Mouse (Mus musculus): ENCODE measurements around the gene Exoc6b. TPM values are rescaled to one million over a fixed set of nuclear protein-coding genes. Genes with fewer than 3 reads are reported as not detected.

Exoc6b gene
- total and polyA plus RNA-seq, 2 experiments from 2014 or later = 37.0 to 43.7 TPM

DNA sequence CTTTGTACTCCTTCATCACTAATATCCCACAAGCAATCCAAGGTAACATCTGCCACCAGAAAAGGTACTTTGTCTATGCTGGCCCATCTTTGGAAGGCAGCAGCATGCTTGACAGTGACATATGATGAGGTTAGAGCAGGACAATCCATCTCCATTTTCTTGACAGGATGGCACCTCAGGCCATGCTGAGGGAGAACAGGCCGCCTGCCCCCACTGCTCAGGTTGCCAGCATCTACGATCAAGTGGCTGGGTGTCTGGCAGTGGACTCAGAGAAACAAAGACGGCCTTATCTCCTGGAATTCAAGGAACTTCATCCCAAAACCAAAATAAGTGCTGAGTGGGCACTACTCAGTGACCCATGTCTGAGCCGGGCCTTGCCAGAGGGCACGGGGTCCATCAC lies 289.3 kb downstream of the Exoc6b start:
- WGBS = 77% methylated on average over 5 of the region's 5 CpGs
- Histone ChIP-seq H3K4me2 (ENCODE audit: low read depth, low read length, poor library complexity, severe bottlenecking) (no peak overlapping the region), H3K4me3 (ENCODE audit: low read depth, low read length) (no peak overlapping the region), H3K27ac (ENCODE audit: low read depth, low read length) (no peak overlapping the region), H3K4me1 (ENCODE audit: insufficient read depth, low read length) (0 out of 2 replicates have a peak, but pooled peaks cover 4% of the 10 kb centered on the region), H3K36me3 (ENCODE audit: insufficient read depth, low read length) (no peaks in the 10 kb centered on the region), H3K27me3 (ENCODE audit: insufficient read depth, low read length) (no peaks in the 10 kb centered on the region), H3K9me3 (ENCODE audit: low read length) (no peaks in the 10 kb centered on the region), H3K9ac (replicated peaks; ENCODE audit: low read length, poor library complexity, severe bottlenecking) (no peak overlapping the region)
- no peak for DNase-seq (ENCODE audit: low spot score)
- ATAC-seq (ENCODE audit: low FRiP score) = no peak
- no peak for TF ChIP-seq CTCF (IDR thresholded peaks at IDR 0.05)

GRCm38 (mm10) chr6:84778970-84779369 lies 290.3 kb downstream of the Exoc6b start:
- H3K4me1 ChIP-seq (ENCODE audit: insufficient read depth, low read length) = 0 out of 2 replicates have a peak, but pooled peaks cover 4% of the 10 kb centered on the region
- no peaks in the 10 kb centered on the region for H3K9me3 ChIP-seq (ENCODE audit: low read length)
- 75% methylated on average over 5 of the region's 5 CpGs for WGBS
- H3K4me3 ChIP-seq (ENCODE audit: low read depth, low read length) = no peak overlapping the region
- no peak for TF ChIP-seq CTCF (IDR thresholded peaks at IDR 0.05)
- no peaks in the 10 kb centered on the region for H3K36me3 ChIP-seq (ENCODE audit: insufficient read depth, low read length)
- DNase-seq (ENCODE audit: low spot score) = no peak
- no peak overlapping the region for H3K27ac ChIP-seq (ENCODE audit: low read depth, low read length)
- no peaks in the 10 kb centered on the region for H3K27me3 ChIP-seq (ENCODE audit: insufficient read depth, low read length)
- no peak overlapping the region for H3K4me2 ChIP-seq (ENCODE audit: low read depth, low read length, poor library complexity, severe bottlenecking)
- ATAC-seq (ENCODE audit: low FRiP score) = no peak
- H3K9ac ChIP-seq (replicated peaks; ENCODE audit: low read length, poor library complexity, severe bottlenecking) = no peak overlapping the region

GRCm38 (mm10) chr6:84775908-84776307 lies 293.4 kb downstream of the Exoc6b start:
- H3K9ac ChIP-seq (replicated peaks; ENCODE audit: low read length, poor library complexity, severe bottlenecking) = no peak overlapping the region

DNA sequence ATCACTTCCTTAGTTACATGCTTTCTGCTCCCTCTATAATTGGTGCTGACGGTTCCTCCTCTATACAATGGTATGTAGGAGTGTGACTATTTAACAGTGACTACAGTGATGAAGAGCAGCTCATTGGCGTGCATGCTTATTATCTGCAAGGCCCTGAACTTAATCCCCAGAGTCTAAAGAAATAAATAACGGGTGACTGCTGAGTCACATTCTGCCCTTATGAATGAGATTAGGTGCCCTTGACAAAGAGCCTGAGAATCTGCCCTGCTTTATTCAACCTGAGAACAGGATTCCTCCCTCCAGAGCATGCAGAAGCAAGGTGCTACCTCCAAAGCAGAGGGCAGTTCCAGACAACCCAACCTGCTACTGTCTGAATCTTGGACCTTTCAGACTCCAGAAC lies 314.0 kb downstream of the Exoc6b start:
- Histone ChIP-seq H3K27ac (ENCODE audit: low read depth, low read length) (no peak overlapping the region), H3K9me3 (ENCODE audit: low read length) (no peaks in the 10 kb centered on the region), H3K9ac (replicated peaks; ENCODE audit: low read length, poor library complexity, severe bottlenecking) (no peak overlapping the region), H3K36me3 (ENCODE audit: insufficient read depth, low read length) (no peaks in the 10 kb centered on the region), H3K4me1 (ENCODE audit: insufficient read depth, low read length) (no peaks in the 10 kb centered on the region), H3K4me2 (ENCODE audit: low read depth, low read length, poor library complexity, severe bottlenecking) (no peak overlapping the region), H3K4me3 (ENCODE audit: low read depth, low read length) (no peak overlapping the region), H3K27me3 (ENCODE audit: insufficient read depth, low read length) (no peaks in the 10 kb centered on the region)
- 22% methylated on average over 3 of the region's 3 CpGs for WGBS
- ATAC-seq (ENCODE audit: low FRiP score) (no peak), DNase-seq (ENCODE audit: low spot score) (no peak)
- TF ChIP-seq CTCF (IDR thresholded peaks at IDR 0.05) = no peak

More at GRCm38 (mm10) chr6:84775908-84776307, 293.4 kb downstream of the Exoc6b start:
- Histone ChIP-seq H3K4me1 (ENCODE audit: insufficient read depth, low read length) (0 out of 2 replicates have a peak, but pooled peaks cover 4% of the 10 kb centered on the region), H3K4me3 (ENCODE audit: low read depth, low read length) (no peak overlapping the region), H3K27ac (ENCODE audit: low read depth, low read length) (no peak overlapping the region), H3K27me3 (ENCODE audit: insufficient read depth, low read length) (no peaks in the 10 kb centered on the region), H3K36me3 (ENCODE audit: insufficient read depth, low read length) (no peaks in the 10 kb centered on the region), H3K4me2 (ENCODE audit: low read depth, low read length, poor library complexity, severe bottlenecking) (no peak overlapping the region), H3K9me3 (ENCODE audit: low read length) (no peaks in the 10 kb centered on the region)
- no peak for TF ChIP-seq CTCF (IDR thresholded peaks at IDR 0.05)
- WGBS = 27% methylated on average over 1 of the region's 1 CpGs
- no peak for DNase-seq (ENCODE audit: low spot score)
- no peak for ATAC-seq (ENCODE audit: low FRiP score)

DNA sequence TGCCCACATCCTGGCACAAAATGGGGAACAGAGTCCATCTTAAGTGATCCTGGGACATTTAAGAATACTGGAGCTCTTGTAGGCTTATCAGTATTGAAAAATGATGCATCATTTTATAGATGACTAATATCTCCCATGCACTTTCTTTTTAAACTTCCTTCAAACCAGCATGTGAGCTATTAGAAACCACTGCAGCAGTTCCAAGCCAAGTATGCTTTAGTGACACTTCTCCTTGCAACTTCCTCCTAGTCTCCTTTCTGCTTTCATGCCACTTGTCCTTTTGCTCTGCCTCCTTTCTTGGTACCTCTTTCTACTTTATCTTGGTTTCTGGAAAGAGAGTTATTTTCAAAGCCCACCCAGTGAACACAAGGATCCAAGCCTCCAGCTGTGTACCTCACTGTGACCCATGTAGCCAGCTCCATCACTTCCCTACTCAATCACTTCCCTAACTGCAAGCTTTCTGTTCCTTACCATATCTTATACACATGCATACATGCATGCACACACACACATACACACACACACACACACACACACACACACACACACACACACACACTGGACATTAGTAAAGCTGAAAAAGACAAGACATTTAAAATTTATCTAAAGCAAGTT lies 316.4 kb downstream of the Exoc6b start:
- Histone ChIP-seq H3K4me3 (ENCODE audit: low read depth, low read length) (no peak overlapping the region), H3K27me3 (ENCODE audit: insufficient read depth, low read length) (no peaks in the 10 kb centered on the region), H3K9ac (replicated peaks; ENCODE audit: low read length, poor library complexity, severe bottlenecking) (no peak overlapping the region), H3K27ac (ENCODE audit: low read depth, low read length) (no peak overlapping the region), H3K4me1 (ENCODE audit: insufficient read depth, low read length) (no peaks in the 10 kb centered on the region), H3K4me2 (ENCODE audit: low read depth, low read length, poor library complexity, severe bottlenecking) (no peak overlapping the region), H3K9me3 (ENCODE audit: low read length) (no peaks in the 10 kb centered on the region), H3K36me3 (ENCODE audit: insufficient read depth, low read length) (no peaks in the 10 kb centered on the region)
- ATAC-seq (ENCODE audit: low FRiP score) = no peak
- TF ChIP-seq CTCF (IDR thresholded peaks at IDR 0.05) = no peak
- no peak for DNase-seq (ENCODE audit: low spot score)

GRCm38 (mm10) chr6:84751409-84751808 lies 317.9 kb downstream of the Exoc6b start:
- TF ChIP-seq CTCF (IDR thresholded peaks at IDR 0.05) = no peak
- Histone ChIP-seq H3K27ac (ENCODE audit: low read depth, low read length) (no peak overlapping the region), H3K4me2 (ENCODE audit: low read depth, low read length, poor library complexity, severe bottlenecking) (no peak overlapping the region), H3K9ac (replicated peaks; ENCODE audit: low read length, poor library complexity, severe bottlenecking) (no peak overlapping the region), H3K27me3 (ENCODE audit: insufficient read depth, low read length) (no peaks in the 10 kb centered on the region), H3K36me3 (ENCODE audit: insufficient read depth, low read length) (no peaks in the 10 kb centered on the region), H3K9me3 (ENCODE audit: low read length) (no peaks in the 10 kb centered on the region), H3K4me3 (ENCODE audit: low read depth, low read length) (no peak overlapping the region), H3K4me1 (ENCODE audit: insufficient read depth, low read length) (peaks cover 2% of the 10 kb centered on the region; the same call in 1 of the 2 replicates)
- ATAC-seq (ENCODE audit: low FRiP score) (no peak), DNase-seq (ENCODE audit: low spot score) (no peak)
- 86% methylated on average over 2 of the region's 2 CpGs for WGBS
